Mouse (Mus musculus) CH12.LX (cell line): ENCODE measurements around the gene Recql5. TPM values are rescaled to one million over a fixed set of nuclear protein-coding genes. Genes with fewer than 3 reads are reported as not detected.

Experiments
- DNase-seq: peaks from one replicate; pipeline ENCODE4 v3.0.0-alpha.2; 2013; ENCODE audit errors: extremely low read depth
- H3K27ac ChIP-seq: 2 replicates; pipeline ENCODE4 v1.5.1; 2012; ENCODE audit warnings: low read depth, mild to moderate bottlenecking, control low read depth, moderate library complexity; ENCODE audit not compliant: insufficient read depth
- H3K27me3 ChIP-seq: replicated peaks from 2 replicates; pipeline ENCODE3; 2012; ENCODE audit warnings: inconsistent platforms
- H3K36me3 ChIP-seq, 2 experiments: replicated peaks in 1 of 2; 2 replicates each; pipeline versions ENCODE3 to v1.6.1; 2012; ENCODE audit warnings: inconsistent platforms in 1 of 2, low read length in 1 of 2, mild to moderate bottlenecking in 1 of 2, mixed read lengths in 1 of 2, moderate library complexity in 1 of 2; ENCODE audit not compliant: control insufficient read depth in 1 of 2, insufficient read depth in 1 of 2
- H3K4me1 ChIP-seq, 2 experiments: 2 replicates each; pipeline ENCODE4 v1.6.1; 2012; ENCODE audit warnings: inconsistent platforms in 1 of 2, moderate library complexity in 1 of 2; ENCODE audit not compliant: insufficient read depth in 2 of 2, control insufficient read depth in 1 of 2
- H3K4me2 ChIP-seq: 2 replicates; pipeline ENCODE4 v1.6.1; 2012; ENCODE audit warnings: low read depth, mild to moderate bottlenecking, control low read depth; ENCODE audit not compliant: poor library complexity, insufficient read depth, severe bottlenecking
- H3K4me3 ChIP-seq, 3 experiments: fragments of 150-350 bp in 1 of 3; sonication (generic) in 1 of 3; replicated peaks in 1 of 3; 2 replicates each; pipeline versions ENCODE3 to v1.5.1; 2011 to 2012; ENCODE audit warnings: low read depth in 2 of 3, low read length in 2 of 3, mild to moderate bottlenecking in 2 of 3, moderate library complexity in 2 of 3, control low read depth in 1 of 3, improper control_type of control experiment in 1 of 3, inconsistent platforms in 1 of 3, mixed read lengths in 1 of 3; ENCODE audit not compliant: poor library complexity in 1 of 3
- H3K79me2 ChIP-seq: replicated peaks from 2 replicates; pipeline ENCODE4 v1.6.1; 2012; ENCODE audit warnings: mild to moderate bottlenecking, moderate library complexity; ENCODE audit not compliant: control insufficient read depth, poor library complexity, insufficient read depth, severe bottlenecking; ENCODE audit errors: extremely low read depth
- H3K9ac ChIP-seq: 2 replicates; pipeline ENCODE4 v1.6.1; 2012; ENCODE audit warnings: low read depth, mild to moderate bottlenecking, control low read depth, moderate library complexity; ENCODE audit not compliant: insufficient read depth
- H3K9me3 ChIP-seq: replicated peaks from 2 replicates; pipeline ENCODE3; 2012; ENCODE audit warnings: low read length, inconsistent platforms, mixed read lengths
- CHD2 ChIP-seq: IDR thresholded peaks from 2 replicates; pipeline ENCODE4 v1.6.1; 2011; ENCODE audit warnings: low read length, improper control_type of control experiment
- ELF1 ChIP-seq: IDR thresholded peaks from 2 replicates; pipeline ENCODE4 v1.6.1; 2014; ENCODE audit warnings: low read depth, mild to moderate bottlenecking, inconsistent platforms, low read length, improper control_type of control experiment
- ETS1 ChIP-seq: conservative IDR thresholded peaks from 2 replicates; pipeline ENCODE4 v1.6.1; 2012; ENCODE audit warnings: low read depth, mild to moderate bottlenecking, inconsistent platforms, low read length, improper control_type of control experiment, moderate library complexity
- HCFC1 ChIP-seq: IDR thresholded peaks from 2 replicates; pipeline ENCODE4 v1.6.1; 2012; ENCODE audit warnings: low read depth, mild to moderate bottlenecking, inconsistent platforms, low read length, improper control_type of control experiment
- IRF4 ChIP-seq: IDR thresholded peaks from 2 replicates; pipeline ENCODE4 v1.6.1; 2014; ENCODE audit warnings: low read depth, mild to moderate bottlenecking, inconsistent platforms, low read length, improper control_type of control experiment
- JUND ChIP-seq: conservative IDR thresholded peaks from 2 replicates; pipeline ENCODE4 v1.6.1; 2011; ENCODE audit warnings: low read depth, low read length, improper control_type of control experiment
- KAT2A ChIP-seq: IDR thresholded peaks from 2 replicates; pipeline ENCODE4 v1.6.1; 2012; ENCODE audit warnings: low read length, improper control_type of control experiment, inconsistent platforms; ENCODE audit not compliant: insufficient replicate concordance
- MAX ChIP-seq: IDR thresholded peaks from 2 replicates; pipeline ENCODE4 v1.6.1; 2011; ENCODE audit warnings: low read length, improper control_type of control experiment
- MAZ ChIP-seq: IDR thresholded peaks from 2 replicates; pipeline ENCODE4 v1.6.1; 2012; ENCODE audit warnings: low read depth, mild to moderate bottlenecking, inconsistent platforms, low read length, improper control_type of control experiment, moderate library complexity
- MEF2A ChIP-seq: IDR thresholded peaks from 2 replicates; pipeline ENCODE4 v1.6.1; 2014; ENCODE audit warnings: low read depth, mild to moderate bottlenecking, inconsistent platforms, low read length, improper control_type of control experiment, borderline replicate concordance
- MXI1 ChIP-seq: IDR thresholded peaks from 2 replicates; pipeline ENCODE4 v1.6.1; 2011; ENCODE audit warnings: mild to moderate bottlenecking, low read depth, low read length, improper control_type of control experiment
- NELFE ChIP-seq: IDR thresholded peaks from 2 replicates; pipeline ENCODE4 v1.6.1; 2011; ENCODE audit warnings: low read depth, low read length, improper control_type of control experiment
- NRF1 ChIP-seq: IDR thresholded peaks from 2 replicates; pipeline ENCODE4 v1.6.1; 2014; ENCODE audit warnings: low read depth, mild to moderate bottlenecking, inconsistent platforms, low read length, improper control_type of control experiment, moderate library complexity
- PAX5 ChIP-seq: IDR thresholded peaks from 2 replicates; pipeline ENCODE4 v1.6.1; 2012; ENCODE audit warnings: low read length, inconsistent platforms, mixed read lengths
- POLR2AphosphoS2 ChIP-seq: IDR thresholded peaks from 2 replicates; pipeline ENCODE4 v1.6.1; 2011; ENCODE audit warnings: low read depth, low read length, improper control_type of control experiment
- RAD21 ChIP-seq: IDR thresholded peaks from 2 replicates; pipeline ENCODE4 v1.6.1; 2011; ENCODE audit warnings: low read depth, mild to moderate bottlenecking, low read length, improper control_type of control experiment, moderate library complexity
- SIN3A ChIP-seq: IDR thresholded peaks from 2 replicates; pipeline ENCODE4 v1.6.1; 2012; ENCODE audit warnings: low read length, improper control_type of control experiment, inconsistent platforms
- TBP ChIP-seq: conservative IDR thresholded peaks from 2 replicates; pipeline ENCODE4 v1.6.1; 2011; ENCODE audit warnings: low read depth, low read length, improper control_type of control experiment
- USF1 ChIP-seq: IDR thresholded peaks from 2 replicates; pipeline ENCODE4 v1.6.1; 2014; ENCODE audit warnings: low read depth, mild to moderate bottlenecking, inconsistent platforms, low read length, improper control_type of control experiment
- USF2 ChIP-seq: conservative IDR thresholded peaks from 2 replicates; pipeline ENCODE4 v1.6.1; 2011; ENCODE audit warnings: low read depth, low read length, improper control_type of control experiment
- ZMIZ1 ChIP-seq: IDR thresholded peaks from 2 replicates; pipeline ENCODE4 v1.6.1; 2012; ENCODE audit warnings: low read depth, mild to moderate bottlenecking, inconsistent platforms, low read length, improper control_type of control experiment
- dilution Hi-C: fragments of 300-500 bp; cut with MboI; formaldehyde crosslinking; loops from 2 replicates; pipeline ENCODE4 v1.14.3; 2020; ENCODE audit warnings: low sequenced_read_pairs; ENCODE audit not compliant: extremely low pct_unique_long_range_greater_than_20kb, extremely low pct_ligation_motif_present
- in situ Hi-C: fragments of 300-500 bp; cut with MboI; formaldehyde crosslinking; loops from 3 replicates; pipeline ENCODE4 v1.14.3; 2019; ENCODE audit warnings: low sequenced_read_pairs, low pct_ligation_motif_present, low pct_unique_long_range_greater_than_20kb, mixed read lengths
- polyA plus RNA-seq: library from polyadenylated mRNA; unstranded; fragments of >175 nt; gene quantifications from 2 replicates; pipeline ENCODE4 v1.2.1, GENCODE M21; 2012; ENCODE audit warnings: low read depth; ENCODE audit not compliant: insufficient read length
- total RNA-seq, 2 experiments: library from RNA; depleted of rRNA; stranded (reverse); fragments of 300-350 nt in 1 of 2; fragments of >200 nt in 1 of 2; gene quantifications; 2 replicates each; pipeline ENCODE4 v1.2.3; 2012 to 2014

Gene Recql5
- total and polyA plus RNA-seq, 3 experiments: 21.8 to 43.3 (median 31.0) TPM

- H3K9me3 ChIP-seq: peaks cover 8% of the 10 kb centered on the region
- no peak overlapping the region for H3K9ac ChIP-seq
- peaks cover 1 to 4% of the 10 kb centered on the region in 2 experiments; a peak in 1 of 4 replicates for H3K4me1 ChIP-seq
- H3K4me3 ChIP-seq: no peak overlapping the region
- no peaks in the 10 kb centered on the region for H3K27me3 ChIP-seq
- peaks cover 20 to 62% of the 10 kb centered on the region in 2 experiments for H3K36me3 ChIP-seq
- in situ Hi-C loops (no loop called here), dilution Hi-C loops (no loop called here)
- no peak overlapping the region for H3K27ac ChIP-seq
- H3K79me2 ChIP-seq: no peaks in the 10 kb centered on the region
- TF ChIP-seq CHD2 (no peak), HCFC1 (no peak), USF2 (no peak), POLR2AphosphoS2 (no peak), SIN3A (no peak), IRF4 (no peak), JUND (no peak), PAX5 (no peak), NELFE (no peak), TBP (no peak), ELF1 (no peak), NRF1 (no peak), MXI1 (no peak), MAZ (no peak), KAT2A (no peak), ETS1 (no peak), USF1 (no peak)
- TF ChIP-seq, all 38 proteins: peak for 0
- no peak for DNase-seq
- no peak overlapping the region for H3K4me2 ChIP-seq
Observed at GRCm38 (mm10) chr11:115843891-115844239, 89.4 kb downstream of the Recql5 start.

GRCm38 (mm10) chr11:115843141-115843890 is 90.0 kb downstream of the Recql5 start:
- peaks cover 19 to 56% of the 10 kb centered on the region in 2 experiments for H3K36me3 ChIP-seq
- H3K9me3 ChIP-seq: peaks cover 8% of the 10 kb centered on the region
- no peaks in the 10 kb centered on the region for H3K79me2 ChIP-seq
- DNase-seq: no peak
- no peak overlapping the region for H3K9ac ChIP-seq
- no peak overlapping the region for H3K4me3 ChIP-seq
- H3K4me2 ChIP-seq: no peak overlapping the region
- in situ Hi-C loops: no loop called here
- no peaks in the 10 kb centered on the region for H3K27me3 ChIP-seq
- dilution Hi-C loops: no loop called here
- H3K27ac ChIP-seq: no peak overlapping the region
- TF ChIP-seq RAD21 (no peak), MAX (no peak), ZMIZ1 (no peak), MEF2A (no peak), USF2 (no peak)
- TF ChIP-seq, all 38 proteins: peak for 0
- H3K4me1 ChIP-seq: peaks cover 2 to 7% of the 10 kb centered on the region in 2 experiments; a peak in 1 of 4 replicates

Other genes starting within 250 kb of the Recql5 start
- 63.6 and 67.7 TPM in 2 replicates for gene Grb2, start 224.9 kb downstream of the Recql5 start, total RNA-seq (2012; rRNA removed)
- gene Grb2, start 224.9 kb downstream of the Recql5 start, total RNA-seq (2014; rRNA removed): 110 and 117 TPM in 2 replicates
- gene Grb2, start 224.9 kb downstream of the Recql5 start, polyA plus RNA-seq: 228 and 241 TPM in 2 replicates
- 19.0 and 27.4 TPM in 2 replicates for gene Tmem94, start 168.0 kb downstream of the Recql5 start, total RNA-seq (2012; rRNA removed)
- gene Tmem94, start 168.0 kb downstream of the Recql5 start, total RNA-seq (2014; rRNA removed): 4.8 and 6.4 TPM in 2 replicates
- gene Tmem94, start 168.0 kb downstream of the Recql5 start, polyA plus RNA-seq: 13.5 and 15.0 TPM in 2 replicates
- gene Caskin2, start 119.8 kb downstream of the Recql5 start, total RNA-seq (2012; rRNA removed): 8.2 and 8.9 TPM in 2 replicates
- gene Caskin2, start 119.8 kb downstream of the Recql5 start, total RNA-seq (2014; rRNA removed): 2.7 and 2.9 TPM in 2 replicates
- gene Caskin2, start 119.8 kb downstream of the Recql5 start, polyA plus RNA-seq: 6.4 and 6.9 TPM in 2 replicates
- gene Tsen54, start 118.8 kb downstream of the Recql5 start, total RNA-seq (2012; rRNA removed): 71.1 and 71.2 TPM in 2 replicates
- 44.9 and 45.8 TPM in 2 replicates for gene Tsen54, start 118.8 kb downstream of the Recql5 start, total RNA-seq (2014; rRNA removed)
- 55.0 and 59.4 TPM in 2 replicates for gene Tsen54, start 118.8 kb downstream of the Recql5 start, polyA plus RNA-seq
- gene Llgl2, start 109.4 kb downstream of the Recql5 start, total RNA-seq (2012; rRNA removed): 12.3 and 14.7 TPM in 2 replicates
- 3.8 and 4.4 TPM in 2 replicates for gene Llgl2, start 109.4 kb downstream of the Recql5 start, total RNA-seq (2014; rRNA removed)
- 6.8 and 9.2 TPM in 2 replicates for gene Llgl2, start 109.4 kb downstream of the Recql5 start, polyA plus RNA-seq
- gene Myo15b, start 75.1 kb downstream of the Recql5 start, total RNA-seq (2012; rRNA removed): 0.17 and 0.21 TPM in 2 replicates
- not detected in 2 replicates for gene Myo15b, start 75.1 kb downstream of the Recql5 start, total RNA-seq (2014; rRNA removed)
- 0.43 and 0.72 TPM in 2 replicates for gene Myo15b, start 75.1 kb downstream of the Recql5 start, polyA plus RNA-seq
- gene Smim5, start 33.5 kb downstream of the Recql5 start, total RNA-seq (2012; rRNA removed): 0.42 and 0.46 TPM in 2 replicates
- 0.98 and 1.6 TPM in 2 replicates for gene Smim5, start 33.5 kb downstream of the Recql5 start, total RNA-seq (2014; rRNA removed)
- gene Smim5, start 33.5 kb downstream of the Recql5 start, polyA plus RNA-seq: 1.4 and 2.3 TPM in 2 replicates
- 0.21 and 0.29 TPM in 2 replicates for gene Smim6, start 21.5 kb downstream of the Recql5 start, total RNA-seq (2012; rRNA removed)
- not detected in 2 replicates for gene Smim6, start 21.5 kb downstream of the Recql5 start, total RNA-seq (2014; rRNA removed)
- 0.56 and 0.59 TPM in 2 replicates for gene Smim6, start 21.5 kb downstream of the Recql5 start, polyA plus RNA-seq
- gene Sap30bp, start 195 bp downstream of the Recql5 start, total RNA-seq (2012; rRNA removed): 72.2 and 83.6 TPM in 2 replicates
- gene Sap30bp, start 195 bp downstream of the Recql5 start, total RNA-seq (2014; rRNA removed): 256 and 275 TPM in 2 replicates
- gene Sap30bp, start 195 bp downstream of the Recql5 start, polyA plus RNA-seq: 167 and 219 TPM in 2 replicates
- 3.4 and 6.3 TPM in 2 replicates for gene Itgb4, start 41.2 kb upstream of the Recql5 start, total RNA-seq (2012; rRNA removed)
- gene Itgb4, start 41.2 kb upstream of the Recql5 start, total RNA-seq (2014; rRNA removed): 0.09 and 0.42 TPM in 2 replicates
- 0.59 and 0.91 TPM in 2 replicates for gene Itgb4, start 41.2 kb upstream of the Recql5 start, polyA plus RNA-seq
- 340 and 413 TPM in 2 replicates for gene Galk1, start 79.2 kb upstream of the Recql5 start, total RNA-seq (2012; rRNA removed)
- gene Galk1, start 79.2 kb upstream of the Recql5 start, total RNA-seq (2014; rRNA removed): 228 and 263 TPM in 2 replicates
- 293 and 300 TPM in 2 replicates for gene Galk1, start 79.2 kb upstream of the Recql5 start, polyA plus RNA-seq
- 340 and 455 TPM in 2 replicates for gene H3f3b, start 94.5 kb upstream of the Recql5 start, total RNA-seq (2012; rRNA removed)
- 567 and 573 TPM in 2 replicates for gene H3f3b, start 94.5 kb upstream of the Recql5 start, total RNA-seq (2014; rRNA removed)
- gene H3f3b, start 94.5 kb upstream of the Recql5 start, polyA plus RNA-seq: 862 and 889 TPM in 2 replicates
- 22.2 and 24.7 TPM in 2 replicates for gene Unk, start 96.8 kb upstream of the Recql5 start, total RNA-seq (2012; rRNA removed)
- gene Unk, start 96.8 kb upstream of the Recql5 start, total RNA-seq (2014; rRNA removed): 18.5 and 20.9 TPM in 2 replicates
- 30.5 and 35.0 TPM in 2 replicates for gene Unk, start 96.8 kb upstream of the Recql5 start, polyA plus RNA-seq
- 12.2 and 14.0 TPM in 2 replicates for gene Unc13d, start 144.5 kb upstream of the Recql5 start, total RNA-seq (2012; rRNA removed)
- gene Unc13d, start 144.5 kb upstream of the Recql5 start, total RNA-seq (2014; rRNA removed): 8.9 and 9.6 TPM in 2 replicates
- gene Unc13d, start 144.5 kb upstream of the Recql5 start, polyA plus RNA-seq: 15.7 and 16.8 TPM in 2 replicates
- 27.1 and 30.7 TPM in 2 replicates for gene Wbp2, start 153.5 kb upstream of the Recql5 start, total RNA-seq (2012; rRNA removed)
- gene Wbp2, start 153.5 kb upstream of the Recql5 start, total RNA-seq (2014; rRNA removed): 14.0 and 15.2 TPM in 2 replicates
- 70.8 and 97.1 TPM in 2 replicates for gene Wbp2, start 153.5 kb upstream of the Recql5 start, polyA plus RNA-seq
- gene Trim47, start 193.7 kb upstream of the Recql5 start, total RNA-seq (2012; rRNA removed): 0.21 and 0.38 TPM in 2 replicates
- 0.21 TPM in 1 of 2 replicates, not detected in the other for gene Trim47, start 193.7 kb upstream of the Recql5 start, total RNA-seq (2014; rRNA removed)
- 0.50 TPM in 1 of 2 replicates, not detected in the other for gene Trim47, start 193.7 kb upstream of the Recql5 start, polyA plus RNA-seq
- 2.0 and 2.8 TPM in 2 replicates for gene Trim65, start 197.7 kb upstream of the Recql5 start, total RNA-seq (2012; rRNA removed)
- 0.66 and 0.81 TPM in 2 replicates for gene Trim65, start 197.7 kb upstream of the Recql5 start, total RNA-seq (2014; rRNA removed)
- 1.1 and 1.4 TPM in 2 replicates for gene Trim65, start 197.7 kb upstream of the Recql5 start, polyA plus RNA-seq
- gene Mrpl38, start 205.4 kb upstream of the Recql5 start, total RNA-seq (2012; rRNA removed): 157 and 159 TPM in 2 replicates
- 95.6 and 109 TPM in 2 replicates for gene Mrpl38, start 205.4 kb upstream of the Recql5 start, total RNA-seq (2014; rRNA removed)
- 171 and 188 TPM in 2 replicates for gene Mrpl38, start 205.4 kb upstream of the Recql5 start, polyA plus RNA-seq
- gene Fbf1, start 234.7 kb upstream of the Recql5 start, total RNA-seq (2012; rRNA removed): 44.8 and 45.5 TPM in 2 replicates
- 23.9 and 26.6 TPM in 2 replicates for gene Fbf1, start 234.7 kb upstream of the Recql5 start, total RNA-seq (2014; rRNA removed)
- 39.0 and 40.7 TPM in 2 replicates for gene Fbf1, start 234.7 kb upstream of the Recql5 start, polyA plus RNA-seq